Mouse (Mus musculus): ENCODE measurements around the gene Fbln5.

Gene Fbln5

DNA sequence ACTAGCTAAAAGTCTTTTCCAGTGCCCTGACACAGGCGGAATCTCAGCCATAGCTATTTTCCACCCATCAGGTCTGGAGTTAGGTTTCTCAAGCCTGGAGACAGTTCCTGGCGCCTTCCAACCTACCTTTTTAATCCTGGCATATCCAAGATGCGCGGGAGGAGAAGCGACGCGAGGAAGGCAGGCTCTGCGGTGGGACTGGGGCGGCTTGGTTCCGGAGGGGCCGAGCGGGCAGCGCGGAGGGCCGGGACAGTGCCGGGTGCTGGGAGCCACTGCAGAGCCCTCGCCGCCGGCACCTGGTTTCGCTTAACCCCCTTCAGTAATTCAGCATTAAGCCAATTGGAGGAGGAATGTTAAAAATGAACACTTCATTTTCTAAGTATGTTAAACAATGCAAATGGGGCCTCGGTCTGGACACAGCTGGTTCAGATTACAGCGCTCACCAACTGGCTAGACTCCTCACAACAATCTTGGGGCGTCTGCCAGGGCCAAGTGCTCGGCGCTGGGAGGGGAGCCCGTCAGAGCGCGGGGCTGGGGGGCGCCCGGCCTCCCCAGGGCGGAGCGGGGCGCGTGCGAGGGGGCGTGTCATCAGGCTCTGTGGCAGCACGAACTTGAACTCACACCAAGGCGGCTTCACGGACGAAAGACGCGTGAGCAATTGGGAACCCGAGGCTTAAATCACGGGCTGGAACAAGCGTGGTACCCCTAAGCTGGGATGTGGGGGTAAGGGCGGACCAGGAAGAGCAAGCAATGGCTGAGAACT is at the start of gene Fbln5:
Fbln5 (minus strand) TSS at position 448 of the 763 bp plus-strand sequence.
- DNase-seq (ENCODE audit: low spot score in 2 of 2): no peak

DNA sequence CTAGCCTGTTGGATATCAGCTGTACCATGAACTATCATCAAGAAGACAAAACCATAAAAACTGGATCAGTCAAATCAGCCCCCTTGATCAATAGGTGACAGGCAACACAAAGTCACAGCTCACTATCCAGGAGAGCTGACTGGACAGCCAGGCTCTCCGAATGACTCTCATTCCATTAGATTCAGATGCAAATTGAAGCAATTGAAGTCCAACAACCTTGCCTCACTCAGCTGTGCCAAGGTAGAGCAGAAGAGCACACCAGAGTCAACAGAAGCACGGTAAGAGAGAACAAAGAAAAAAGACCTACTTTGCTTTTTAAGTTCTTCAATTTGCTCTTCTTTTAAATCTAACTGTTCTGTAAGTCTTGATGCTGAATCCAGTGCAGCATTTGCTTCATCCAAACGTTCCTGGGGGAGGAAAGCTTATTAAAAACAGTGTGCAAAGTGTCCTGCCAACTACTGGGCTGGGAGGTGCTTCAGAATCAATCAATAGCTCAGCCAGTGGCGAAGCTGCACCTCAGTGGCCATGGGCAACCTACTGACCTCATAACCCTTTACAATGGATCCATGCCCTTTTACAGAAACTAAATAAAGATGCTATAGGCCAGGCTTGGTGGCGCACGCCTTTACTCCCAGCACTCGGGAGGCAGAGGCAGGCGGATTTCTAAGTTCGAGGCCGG is 43.6 kb upstream of the Fbln5 start:
- no peak for DNase-seq (ENCODE audit: low spot score in 2 of 2)

DNA sequence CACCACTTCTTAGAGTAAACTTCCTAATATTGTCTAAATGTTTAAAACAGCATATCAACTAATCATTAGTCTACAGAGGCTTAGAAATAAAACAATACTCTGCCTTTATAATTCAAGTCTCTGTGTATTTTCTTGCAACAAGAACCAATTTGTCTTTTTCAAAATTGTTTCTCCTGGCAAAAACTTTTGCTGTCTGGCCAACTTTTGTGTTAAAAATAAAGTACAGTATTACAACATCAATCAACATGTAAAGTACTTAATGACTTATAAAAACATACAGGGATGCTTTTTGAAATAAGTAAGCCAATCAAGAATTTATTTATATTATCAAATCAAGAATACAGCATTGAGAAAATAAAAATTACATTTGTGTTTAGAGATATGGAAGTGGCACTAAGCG is 41.4 kb upstream of the Fbln5 start:
- DNase-seq (ENCODE audit: low spot score in 2 of 2): no peak

DNA sequence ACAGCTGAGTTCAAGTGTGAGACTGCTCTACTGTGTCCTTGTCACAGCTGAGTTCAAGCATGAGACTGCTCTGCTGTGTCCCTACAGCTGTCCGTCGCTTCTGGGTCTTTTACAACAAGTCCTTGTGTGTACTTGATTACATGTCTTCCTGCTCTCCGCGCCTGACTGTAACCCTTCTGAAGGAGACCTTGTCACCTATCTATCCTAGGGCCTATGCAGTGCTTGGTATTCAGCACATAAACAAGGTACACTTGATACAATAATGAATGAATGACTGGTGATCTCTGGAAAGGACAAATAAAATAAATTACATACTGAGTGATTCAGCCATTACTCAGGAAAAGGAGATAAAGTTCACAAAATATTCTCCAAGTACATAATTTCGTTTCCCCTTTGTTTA is 39.2 kb upstream of the Fbln5 start:
- DNase-seq (ENCODE audit: low spot score in 2 of 2): no peak

DNA sequence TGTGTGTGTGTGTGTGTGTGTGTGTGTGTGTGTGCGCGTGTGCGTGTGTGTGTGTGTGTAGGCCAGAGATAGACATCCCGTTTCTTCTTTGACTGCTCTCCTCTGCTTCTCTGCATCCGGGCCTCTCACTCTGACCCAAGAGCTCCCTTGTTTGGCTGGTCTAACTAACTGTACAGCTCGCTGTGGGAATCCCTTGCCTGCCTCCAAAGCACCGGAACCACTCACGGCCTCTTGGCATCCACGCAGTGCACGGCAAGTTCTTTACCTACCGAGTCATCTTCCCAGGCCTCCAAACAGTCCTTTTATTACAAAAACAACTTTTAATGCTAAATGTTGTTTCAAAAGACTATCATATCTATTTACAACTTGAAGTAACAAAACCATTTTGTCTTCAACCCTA is 35.5 kb upstream of the Fbln5 start:
- no peak for DNase-seq (ENCODE audit: low spot score in 2 of 2)

DNA sequence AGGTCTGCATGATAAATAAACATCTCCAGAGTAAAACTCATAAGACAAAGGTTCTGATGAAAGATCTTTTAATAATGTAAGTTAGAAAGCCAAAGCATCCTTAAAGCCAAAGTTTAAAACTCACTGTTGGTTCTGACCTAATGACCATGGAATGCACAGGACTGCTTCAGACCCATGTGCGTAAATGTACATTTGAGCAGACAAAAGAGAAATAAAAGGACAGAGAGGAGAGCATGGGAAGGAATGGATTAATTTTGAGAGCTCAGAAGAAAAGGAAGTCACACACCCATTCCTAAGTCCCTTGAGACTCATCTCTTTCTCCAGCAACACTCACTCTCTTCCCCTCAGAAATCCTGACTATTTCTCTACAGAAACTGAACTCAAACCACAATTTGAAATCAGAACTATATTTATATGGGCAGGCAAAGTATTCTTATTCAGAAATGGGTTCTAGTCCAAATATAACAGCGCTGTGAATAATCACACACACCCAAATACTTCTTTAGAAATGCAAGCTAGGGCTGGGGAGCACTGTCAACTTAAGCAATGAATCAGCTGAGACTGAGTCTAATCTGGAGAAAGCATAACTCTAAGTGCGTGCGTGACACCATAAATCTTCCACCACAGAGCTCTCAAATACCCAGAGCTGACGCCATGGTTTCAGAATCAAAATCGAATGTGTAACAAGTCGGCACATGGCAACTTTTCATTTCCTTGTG is 33.1 kb upstream of the Fbln5 start:
- no peak for DNase-seq (ENCODE audit: low spot score in 2 of 2)

DNA sequence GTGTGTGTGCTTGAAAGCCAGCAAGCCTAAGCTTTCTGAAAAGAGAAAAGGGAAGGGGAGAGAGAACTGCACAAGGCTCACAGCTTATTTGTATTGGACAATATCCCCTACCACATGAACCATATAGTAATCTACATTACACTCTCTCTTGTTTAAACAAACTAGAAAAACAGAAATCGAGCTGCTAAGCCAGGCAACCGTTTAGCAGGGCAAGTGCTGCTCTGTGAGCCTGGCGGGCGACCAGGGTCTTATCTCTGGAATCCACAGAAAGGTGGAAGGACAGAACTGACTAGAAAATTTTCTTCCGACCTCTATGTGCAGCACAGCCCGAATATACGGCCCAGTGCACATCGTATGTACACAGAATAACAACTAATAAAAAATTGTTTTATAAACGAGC is 32.5 kb upstream of the Fbln5 start:
- DNase-seq (ENCODE audit: low spot score in 2 of 2): no peak

DNA sequence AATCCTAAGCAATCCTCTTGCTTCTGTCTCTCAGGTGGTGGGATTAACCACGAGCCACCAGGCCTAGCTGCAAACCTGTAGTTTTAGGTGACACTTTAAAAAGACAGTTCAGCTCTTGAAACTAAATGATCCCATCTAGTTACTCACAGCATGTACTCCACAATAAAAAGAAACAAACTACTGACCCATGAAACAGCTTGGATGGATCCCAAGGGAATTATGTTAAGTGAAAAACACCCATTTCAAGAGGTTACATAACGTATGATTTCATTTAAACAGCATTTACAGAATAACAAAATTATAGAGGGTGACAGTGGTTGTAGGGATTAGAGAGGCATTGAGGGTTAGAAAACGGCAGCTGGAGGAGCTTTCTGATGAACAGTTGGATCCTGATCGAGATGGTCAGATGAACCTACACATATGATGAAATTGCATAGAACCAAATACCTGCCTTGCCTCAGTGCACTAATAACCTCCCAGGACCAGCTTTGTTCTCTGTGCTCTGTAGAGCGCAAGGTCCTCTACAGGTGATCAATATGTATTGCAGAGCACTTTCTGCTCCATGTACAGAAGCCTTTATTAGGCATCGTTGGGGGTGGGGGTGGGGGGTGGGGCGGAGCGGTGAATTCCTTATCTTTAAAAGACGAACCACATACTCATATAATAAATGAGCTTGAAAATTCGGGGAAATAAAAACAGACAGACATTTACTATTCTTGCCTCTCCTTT is 17.9 kb upstream of the Fbln5 start:
- DNase-seq (ENCODE audit: low spot score in 2 of 2): no peak

DNA sequence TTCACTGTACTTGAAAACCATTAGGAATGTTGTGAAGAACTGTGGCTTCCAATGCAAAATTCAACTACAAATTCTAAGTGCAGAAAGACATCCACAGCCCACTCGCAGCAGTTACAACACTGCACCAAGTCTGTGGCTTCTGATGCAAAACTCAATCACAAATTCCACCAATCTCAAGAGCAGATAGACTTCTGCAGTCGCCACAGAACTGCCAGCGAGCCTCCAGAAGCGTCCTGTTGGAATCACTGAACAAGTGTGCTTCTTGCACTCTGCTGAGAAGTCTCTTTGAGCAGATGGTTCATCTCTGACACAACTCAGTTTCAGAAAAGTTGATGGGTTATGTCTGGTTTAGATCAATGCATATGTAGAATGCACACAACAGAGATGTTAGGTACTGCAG is 15.9 kb upstream of the Fbln5 start:
- DNase-seq (ENCODE audit: low spot score in 2 of 2): no peak

DNA sequence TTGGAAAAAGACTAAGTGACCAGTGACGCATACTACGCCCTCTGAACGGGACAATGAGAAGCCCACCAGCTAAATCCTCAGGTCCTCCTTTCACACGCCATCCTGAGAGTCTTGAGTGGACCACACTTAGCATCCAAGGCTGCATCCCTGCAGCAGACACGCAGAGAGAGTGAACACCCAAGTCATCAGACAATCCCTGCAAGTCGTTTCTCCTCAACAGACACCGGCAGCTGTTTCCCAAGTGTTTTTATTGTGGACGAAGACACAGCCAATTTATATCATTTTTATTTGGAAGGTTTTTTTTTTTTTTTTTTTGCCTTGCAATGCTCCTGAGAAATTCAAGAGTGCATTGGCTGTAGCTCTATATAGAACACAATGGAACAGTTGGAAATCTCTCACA is 14.9 kb upstream of the Fbln5 start:
- DNase-seq (ENCODE audit: low spot score in 2 of 2): no peak

DNA sequence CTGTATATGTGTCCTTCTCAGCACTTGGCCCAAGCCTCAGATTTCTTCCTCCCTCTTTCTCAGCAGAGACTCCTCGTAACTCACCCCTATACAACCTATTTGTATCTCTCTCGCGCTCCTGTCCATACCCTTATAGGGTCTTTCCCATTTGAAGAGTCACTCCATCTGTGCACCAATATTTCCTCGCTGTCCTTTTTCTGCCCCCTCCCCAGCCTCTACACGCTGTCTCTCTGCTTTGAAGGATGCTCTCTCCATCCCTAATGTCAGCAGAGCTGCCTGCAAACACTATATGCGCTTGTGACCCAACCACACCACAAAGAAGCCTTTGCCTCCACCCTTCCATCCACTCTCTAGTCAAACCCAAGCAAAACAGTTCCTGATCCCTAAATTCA is 14.3 kb upstream of the Fbln5 start:
- DNase-seq (ENCODE audit: low spot score in 2 of 2): no peak

DNA sequence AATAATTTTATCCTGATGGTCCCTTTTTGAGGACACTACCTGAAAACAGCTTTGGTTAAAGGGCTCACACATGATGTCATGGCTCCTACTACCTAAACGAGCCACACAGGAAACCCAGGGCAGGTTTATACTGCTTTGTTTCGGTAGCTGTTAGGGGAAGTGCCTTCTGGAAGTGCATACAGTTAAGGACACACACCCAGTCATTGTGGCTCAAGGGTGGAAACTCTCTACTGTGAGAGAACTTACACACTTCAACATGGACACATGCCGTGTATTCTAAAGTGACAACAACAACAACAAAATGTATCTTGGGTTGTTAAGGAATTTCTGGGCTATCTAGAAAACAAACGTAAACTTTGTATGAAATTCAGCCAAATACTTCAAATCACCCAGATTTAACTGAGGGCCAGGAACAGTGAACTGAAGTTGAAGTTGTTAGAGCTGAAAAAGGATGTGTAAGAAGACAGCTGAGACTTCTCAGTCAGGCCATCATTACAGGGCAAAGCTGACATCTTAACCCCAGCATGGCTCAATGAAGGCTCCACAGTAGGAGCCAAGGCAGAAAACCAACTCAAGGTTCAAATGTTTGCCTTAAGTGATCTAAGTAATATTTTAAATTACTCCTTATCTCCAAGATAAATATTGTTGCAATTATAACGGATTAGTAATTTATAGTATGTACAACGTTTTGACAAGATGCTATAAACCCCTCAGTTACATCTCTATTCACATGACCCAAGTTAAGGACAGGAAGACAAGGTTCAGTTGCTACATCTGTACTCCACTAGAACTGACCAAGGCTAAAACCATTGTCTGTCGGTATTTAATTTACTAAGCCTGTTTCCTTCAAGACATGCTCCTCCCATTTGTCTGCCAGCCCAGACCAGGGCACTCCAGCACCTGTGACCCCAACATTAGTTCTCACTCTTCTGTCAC is 13.6 kb upstream of the Fbln5 start:
- no peak for DNase-seq (ENCODE audit: low spot score in 2 of 2)

DNA sequence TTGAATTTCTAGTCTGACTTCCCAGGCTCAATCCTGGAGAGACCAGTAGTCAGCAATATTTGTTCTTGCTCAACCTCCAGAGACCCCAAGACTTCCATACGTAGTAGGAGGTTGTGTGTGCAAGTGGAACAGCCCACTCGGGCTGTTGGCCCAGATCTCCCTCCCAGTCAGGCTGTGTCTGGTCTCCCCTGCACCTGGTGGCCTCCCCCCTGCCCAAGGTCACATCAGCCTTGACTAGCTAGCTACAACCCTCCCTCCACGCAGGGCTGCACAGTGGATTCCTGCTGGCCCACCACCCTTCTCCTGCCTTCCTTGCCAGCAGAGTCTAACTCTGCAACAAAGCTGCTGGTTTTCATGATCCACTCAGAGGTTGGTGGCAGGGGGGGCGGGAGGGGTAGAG is 12.4 kb upstream of the Fbln5 start:
- no peak for DNase-seq (ENCODE audit: low spot score in 2 of 2)

DNA sequence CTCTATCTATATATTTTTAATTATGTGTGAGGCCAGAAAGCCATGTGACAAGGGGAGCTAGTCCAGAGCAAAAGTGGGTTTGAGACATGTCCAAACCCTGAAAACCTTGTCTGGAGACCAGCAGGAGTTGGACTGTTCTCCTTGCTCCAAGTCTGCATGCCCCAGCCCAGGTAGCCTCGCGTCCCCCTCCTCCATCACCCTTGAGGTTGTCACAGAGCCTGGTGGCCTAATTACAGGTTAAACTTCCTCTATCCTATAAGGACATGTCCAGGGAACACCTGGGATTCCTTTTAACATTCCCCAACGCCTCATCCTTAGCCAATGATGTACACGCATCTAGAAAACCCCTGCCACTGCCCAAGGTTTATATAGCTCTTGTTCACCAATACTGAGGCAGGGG is 4.3 kb upstream of the Fbln5 start:
- DNase-seq (ENCODE audit: low spot score in 2 of 2): no peak

DNA sequence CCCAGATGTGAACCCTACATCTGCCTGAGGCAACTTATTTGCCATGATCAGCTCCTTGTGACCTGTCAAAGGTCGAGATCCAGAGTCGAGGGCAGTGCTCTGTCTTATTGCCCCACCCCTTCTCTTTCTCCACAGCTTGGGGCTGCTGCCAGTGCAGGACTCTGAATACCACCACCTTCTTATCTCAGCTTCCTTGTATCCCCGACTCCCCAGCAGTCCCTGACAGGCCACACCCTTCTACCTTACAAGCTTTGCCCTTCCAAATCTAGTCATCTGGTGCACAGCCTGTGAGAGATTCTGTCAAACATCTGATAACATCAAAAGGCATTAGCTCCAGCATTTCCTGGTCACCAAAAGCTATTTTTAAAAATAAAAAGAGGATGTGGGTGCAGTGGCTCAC is 2.7 kb upstream of the Fbln5 start:
- no peak for DNase-seq (ENCODE audit: low spot score in 2 of 2)

DNA sequence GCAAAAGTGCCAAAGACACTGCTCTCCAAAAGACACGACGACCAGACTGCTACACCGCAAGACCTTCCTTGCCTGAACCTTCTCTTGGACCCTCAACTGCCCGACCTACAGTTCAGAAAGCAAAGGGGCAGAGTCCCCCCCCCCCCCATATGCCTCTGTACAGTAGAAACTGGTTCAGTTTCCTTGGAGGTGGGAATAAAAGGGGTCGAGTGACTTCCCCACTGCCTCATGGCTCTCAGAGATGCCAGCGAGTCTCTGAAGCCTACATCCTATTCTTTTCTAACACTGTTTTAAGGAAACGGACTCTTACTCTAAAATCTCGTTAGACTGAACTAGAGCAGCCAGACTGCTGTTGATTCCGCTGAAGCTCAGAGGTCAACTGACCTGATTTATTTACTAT is 715 bp upstream of the Fbln5 start:
- DNase-seq (ENCODE audit: low spot score in 2 of 2): no peak

DNA sequence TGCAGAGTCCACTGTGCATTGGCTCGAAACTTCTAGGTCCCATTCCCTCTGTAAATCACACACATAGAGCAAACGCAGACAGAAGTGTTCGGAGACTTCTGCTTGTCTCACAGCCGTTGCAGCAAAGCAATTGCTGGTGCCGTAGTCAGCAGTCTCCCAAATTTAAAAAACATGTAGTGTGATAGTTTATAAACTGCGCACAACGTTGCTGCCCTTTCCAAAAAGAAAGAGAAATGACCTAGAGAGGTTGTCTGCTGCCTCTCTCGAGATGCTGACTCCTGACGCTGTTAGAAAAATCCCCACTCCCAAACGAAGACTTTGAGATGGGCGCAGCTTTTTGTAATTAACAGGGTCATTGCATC is 628 bp downstream of the Fbln5 start:
- no peak for DNase-seq (ENCODE audit: low spot score in 2 of 2)

DNA sequence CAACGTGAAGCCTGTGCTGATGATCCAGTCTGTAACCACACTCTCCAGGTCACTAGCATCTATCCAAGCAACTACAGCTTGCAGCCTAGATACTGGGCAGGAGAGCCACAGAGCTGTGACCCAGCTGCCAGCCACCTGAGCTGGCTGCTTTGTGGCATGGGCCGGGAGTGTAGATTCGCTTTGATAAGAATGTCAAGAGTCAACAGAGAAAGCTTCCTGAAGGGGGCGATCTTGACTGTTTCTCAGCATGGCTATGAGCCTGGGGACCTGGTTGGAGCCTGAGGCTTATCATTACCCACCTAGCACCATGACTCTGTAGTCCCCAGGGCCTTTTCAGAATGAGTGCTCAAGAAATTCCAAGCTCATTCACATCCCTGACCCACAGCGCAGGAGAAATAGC is 2.0 kb downstream of the Fbln5 start:
- DNase-seq (ENCODE audit: low spot score in 2 of 2): no peak

DNA sequence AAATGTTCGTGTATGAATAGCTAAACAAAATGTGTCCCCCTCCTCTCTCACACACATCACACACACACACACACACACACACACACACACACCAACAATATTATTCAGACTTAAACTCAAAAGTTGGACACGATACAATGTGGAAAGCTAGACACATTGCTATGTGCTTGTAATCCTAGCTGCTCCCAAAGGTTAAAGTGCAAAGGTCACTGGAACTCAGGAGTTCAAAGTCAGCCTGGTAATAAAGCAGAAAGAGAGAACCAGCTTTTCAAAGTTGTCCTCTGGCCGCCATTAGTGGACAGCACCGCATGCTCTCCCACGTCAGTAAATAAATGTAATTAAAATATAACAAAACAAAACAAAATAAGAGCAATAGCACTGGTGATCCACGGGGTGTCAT is 3.1 kb downstream of the Fbln5 start:
- no peak for DNase-seq (ENCODE audit: low spot score in 2 of 2)

DNA sequence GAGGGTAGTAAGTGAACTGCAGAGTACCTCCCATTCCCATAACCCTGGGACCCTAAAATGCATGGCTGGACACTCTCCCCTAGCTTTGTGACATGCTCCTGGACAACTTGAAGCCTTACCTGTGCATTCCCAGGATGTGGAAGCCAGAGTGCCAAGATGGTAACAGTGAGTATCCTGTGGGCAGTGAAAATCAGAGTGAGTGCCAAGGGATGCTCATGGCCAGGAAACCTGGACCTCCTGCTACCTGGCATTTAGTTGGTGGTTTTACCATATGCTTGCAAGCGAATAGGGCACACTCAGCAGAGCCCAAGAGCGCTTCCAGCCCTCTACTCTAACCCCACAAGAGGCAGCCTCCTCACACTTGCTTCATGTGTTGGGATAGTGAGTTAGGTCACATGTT is 4.4 kb downstream of the Fbln5 start:
- no peak for DNase-seq (ENCODE audit: low spot score in 2 of 2)

DNA sequence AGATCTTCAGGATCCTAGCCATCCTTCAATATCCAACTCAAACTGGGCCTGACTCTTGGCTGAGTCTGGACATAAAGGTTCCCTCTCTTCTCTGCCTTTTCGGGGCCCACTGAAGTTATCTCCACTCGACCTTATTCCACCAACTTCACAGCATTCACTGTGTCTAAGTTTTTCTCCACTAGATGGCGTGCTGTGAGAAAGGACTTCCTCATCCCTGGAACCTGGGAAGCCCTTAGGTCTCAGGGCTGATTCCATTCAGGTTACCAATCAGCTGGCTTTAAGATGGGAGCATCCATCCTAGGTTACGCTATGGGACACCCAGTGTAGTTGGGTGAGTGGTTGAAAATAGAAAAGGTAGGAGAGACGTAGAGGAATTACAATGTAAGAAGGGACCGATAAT is 7.7 kb downstream of the Fbln5 start:
- DNase-seq (ENCODE audit: low spot score in 2 of 2): no peak

Data from spleen, postnatal 4 days (tissue).